Mouse (Mus musculus): ENCODE results near the gene Ooep. TPM values are rescaled to one million over a fixed set of nuclear protein-coding genes. Genes with fewer than 3 reads are reported as not detected.

Gene Ooep
- polyA plus RNA-seq (2014; fragmentation: Illumina TruSeq; extraction: RNeasy Lipid Tissue Mini Kit (QIAGEN cat#74804); ENCODE audit: low replicate concordance): 0.33 TPM

DNA sequence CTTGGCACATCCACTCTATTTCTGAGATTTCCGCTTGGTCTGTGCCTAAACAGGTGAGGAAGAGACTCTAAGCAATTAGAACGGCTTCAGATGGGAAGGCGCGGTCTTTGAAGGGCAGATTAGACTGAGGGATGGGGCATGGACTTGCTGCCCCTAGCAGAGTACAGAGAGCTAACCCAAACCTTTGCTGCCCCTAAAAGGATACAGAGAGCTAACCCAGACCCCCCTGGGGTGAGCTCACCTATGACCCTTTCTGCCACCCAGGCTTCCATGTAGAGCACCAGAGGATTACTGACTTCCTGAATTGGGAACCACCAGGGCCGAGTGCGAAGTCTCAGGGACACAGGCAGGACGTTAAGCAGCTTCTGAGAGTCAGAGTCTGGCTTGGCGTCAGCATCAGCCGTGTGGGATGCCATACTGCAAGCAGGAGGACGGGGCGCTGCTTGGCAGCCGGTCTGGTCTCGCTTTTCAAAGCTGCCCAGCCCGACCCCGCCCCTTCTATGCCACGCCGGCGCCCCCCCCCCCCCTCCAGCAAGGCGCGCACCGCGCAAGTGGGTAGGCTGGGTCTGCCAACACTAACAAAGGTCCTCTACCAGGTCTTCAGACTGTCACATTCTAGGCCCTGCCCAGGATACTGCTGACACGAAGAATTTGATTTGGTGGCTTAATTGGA, at the start of gene Ooep:
Ooep (minus strand) TSS at position 613 of the 673 bp plus-strand sequence.

DNA sequence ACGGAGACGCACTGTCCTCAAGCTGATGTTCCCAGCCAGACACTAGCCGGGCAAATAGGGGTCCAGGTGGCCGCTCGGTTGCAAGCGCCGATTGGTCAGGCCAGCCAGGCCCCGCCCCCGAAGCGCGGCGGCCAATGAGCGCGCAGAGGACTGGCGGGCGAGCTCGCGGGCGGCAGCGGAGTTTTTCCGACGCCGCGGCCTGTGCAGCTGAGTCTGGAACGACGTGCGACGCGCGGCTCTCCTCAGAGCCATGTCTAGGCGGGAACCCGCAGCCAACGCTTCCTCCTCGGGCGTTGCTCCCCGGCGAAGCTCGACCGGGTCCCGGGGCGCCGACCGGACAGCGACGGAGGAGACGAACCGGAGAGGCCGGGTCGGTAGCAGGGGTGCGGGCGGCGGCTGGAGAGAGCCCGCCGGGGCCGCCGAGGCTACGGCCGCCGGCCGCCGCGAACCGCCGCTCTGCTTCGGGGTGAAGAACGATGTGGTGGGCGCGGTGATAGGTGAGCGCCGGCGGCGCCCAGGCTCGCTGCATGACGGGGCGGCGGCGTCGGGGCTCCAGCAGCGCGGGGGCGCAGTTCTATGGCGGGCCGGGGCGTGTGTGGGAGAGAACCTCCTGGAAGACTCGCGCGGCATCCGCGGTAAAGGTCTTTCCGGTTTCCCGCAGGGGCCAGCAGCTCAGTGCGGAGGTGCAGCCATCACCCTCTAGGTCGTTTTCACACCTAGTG, 17.3 kb upstream of the Ooep start, which contains the start of gene Ddx43:
Ddx43 (plus strand) TSS at position 148 of the 722 bp plus-strand sequence.

DNA sequence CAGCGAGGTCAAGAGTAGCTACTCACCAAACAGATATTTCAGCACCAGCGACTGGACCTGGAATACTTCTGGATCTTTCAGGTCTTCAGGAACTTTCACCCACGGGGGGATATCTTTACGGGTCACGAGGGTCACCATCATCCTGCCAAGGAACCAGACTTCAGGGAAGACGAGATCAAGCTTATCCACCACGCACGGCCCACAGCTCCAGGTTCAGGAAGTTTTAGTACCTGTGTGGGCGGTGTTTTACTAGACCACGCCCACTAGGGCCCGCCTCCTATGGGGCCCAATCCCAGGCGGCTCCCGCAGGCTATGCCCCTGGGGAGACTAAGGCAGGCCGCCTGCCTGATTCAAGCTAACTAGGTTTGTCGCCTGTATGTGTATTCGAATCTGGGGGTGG, 10.6 kb downstream of the Ooep start, which contains the start of gene Dppa5a:
Dppa5a (minus strand) TSS at position 219 of the 400 bp plus-strand sequence.

GRCm38 (mm10) chr9:78355611-78356010, 22.9 kb downstream of the Ooep start, which contains the start of gene Gsta2:
TSS of gene Gsta2 (minus strand) at chr9:78355788.

GRCm38 (mm10) chr9:78327289-78327688, 51.2 kb downstream of the Ooep start, which contains the start of gene Omt2b:
TSS of gene Omt2b (plus strand) at chr9:78327589.

Other genes with a start within 250 kb of the Ooep start
- 117 TPM for gene Gsta4, start 196.0 kb downstream of the Ooep start, polyA plus RNA-seq (2014; fragmentation: Illumina TruSeq; extraction: RNeasy Lipid Tissue Mini Kit (QIAGEN cat#74804); ENCODE audit: low replicate concordance)
- 3,308 TPM for gene Gsta1, start 148.1 kb downstream of the Ooep start, polyA plus RNA-seq (2014; fragmentation: Illumina TruSeq; extraction: RNeasy Lipid Tissue Mini Kit (QIAGEN cat#74804); ENCODE audit: low replicate concordance)
- 238 TPM for gene Gm3776, start 121.6 kb downstream of the Ooep start, polyA plus RNA-seq (2014; fragmentation: Illumina TruSeq; extraction: RNeasy Lipid Tissue Mini Kit (QIAGEN cat#74804); ENCODE audit: low replicate concordance)
- 2.2 TPM for gene Gm10639, start 88.8 kb downstream of the Ooep start, polyA plus RNA-seq (2014; fragmentation: Illumina TruSeq; extraction: RNeasy Lipid Tissue Mini Kit (QIAGEN cat#74804); ENCODE audit: low replicate concordance)
- not detected for gene Omt2a, start 63.9 kb downstream of the Ooep start, polyA plus RNA-seq (2014; fragmentation: Illumina TruSeq; extraction: RNeasy Lipid Tissue Mini Kit (QIAGEN cat#74804); ENCODE audit: low replicate concordance)
- gene Omt2b, start 51.1 kb downstream of the Ooep start, polyA plus RNA-seq (2014; fragmentation: Illumina TruSeq; extraction: RNeasy Lipid Tissue Mini Kit (QIAGEN cat#74804); ENCODE audit: low replicate concordance): not detected
- 10.9 TPM for gene Gsta2, start 22.9 kb downstream of the Ooep start, polyA plus RNA-seq (2014; fragmentation: Illumina TruSeq; extraction: RNeasy Lipid Tissue Mini Kit (QIAGEN cat#74804); ENCODE audit: low replicate concordance)
- gene Dppa5a, start 10.5 kb downstream of the Ooep start, polyA plus RNA-seq (2014; fragmentation: Illumina TruSeq; extraction: RNeasy Lipid Tissue Mini Kit (QIAGEN cat#74804); ENCODE audit: low replicate concordance): not detected
- gene Ddx43, start 17.1 kb upstream of the Ooep start, polyA plus RNA-seq (2014; fragmentation: Illumina TruSeq; extraction: RNeasy Lipid Tissue Mini Kit (QIAGEN cat#74804); ENCODE audit: low replicate concordance): 0.93 TPM
- gene Cgas, start 64.5 kb upstream of the Ooep start, polyA plus RNA-seq (2014; fragmentation: Illumina TruSeq; extraction: RNeasy Lipid Tissue Mini Kit (QIAGEN cat#74804); ENCODE audit: low replicate concordance): 5.0 TPM
- 15.0 TPM for gene Mto1, start 69.5 kb upstream of the Ooep start, polyA plus RNA-seq (2014; fragmentation: Illumina TruSeq; extraction: RNeasy Lipid Tissue Mini Kit (QIAGEN cat#74804); ENCODE audit: low replicate concordance)
- not detected for gene Gm17324, start 70.1 kb upstream of the Ooep start, polyA plus RNA-seq (2014; fragmentation: Illumina TruSeq; extraction: RNeasy Lipid Tissue Mini Kit (QIAGEN cat#74804); ENCODE audit: low replicate concordance)
- 2,378 TPM for gene Eef1a1, start 110.4 kb upstream of the Ooep start, polyA plus RNA-seq (2014; fragmentation: Illumina TruSeq; extraction: RNeasy Lipid Tissue Mini Kit (QIAGEN cat#74804); ENCODE audit: low replicate concordance)
- gene Slc17a5, start 209.3 kb upstream of the Ooep start, polyA plus RNA-seq (2014; fragmentation: Illumina TruSeq; extraction: RNeasy Lipid Tissue Mini Kit (QIAGEN cat#74804); ENCODE audit: low replicate concordance): 19.1 TPM
- 0.63 TPM for gene Cd109, start 236.8 kb upstream of the Ooep start, polyA plus RNA-seq (2014; fragmentation: Illumina TruSeq; extraction: RNeasy Lipid Tissue Mini Kit (QIAGEN cat#74804); ENCODE audit: low replicate concordance)